Mouse (Mus musculus): ENCODE measurements around the gene Neurod6.
A peak's percentile ranks its signal among the peaks of the same experiment; 100 is the strongest.
"Not testable (repeated sequence)": the region's sequence is repeated elsewhere in the genome, so short reads cannot be mapped to it uniquely, and the experiment has no call there.

Neurod6 gene

GRCm38 (mm10) chr6:55680974-55681373 lies at the start of gene Neurod6:
Gene Neurod6, minus strand, starts transcription at chr6:55681263.
- DNase-seq (ENCODE audit: low spot score) = no peak

- DNase-seq (ENCODE audit: low spot score) = peak; percentile 14
Observed at GRCm38 (mm10) chr6:55717209-55717608, 36.1 kb upstream of the Neurod6 start.

- no peak for DNase-seq (ENCODE audit: low spot score)
Observed at GRCm38 (mm10) chr6:55715446-55715845, 34.4 kb upstream of the Neurod6 start.

DNA sequence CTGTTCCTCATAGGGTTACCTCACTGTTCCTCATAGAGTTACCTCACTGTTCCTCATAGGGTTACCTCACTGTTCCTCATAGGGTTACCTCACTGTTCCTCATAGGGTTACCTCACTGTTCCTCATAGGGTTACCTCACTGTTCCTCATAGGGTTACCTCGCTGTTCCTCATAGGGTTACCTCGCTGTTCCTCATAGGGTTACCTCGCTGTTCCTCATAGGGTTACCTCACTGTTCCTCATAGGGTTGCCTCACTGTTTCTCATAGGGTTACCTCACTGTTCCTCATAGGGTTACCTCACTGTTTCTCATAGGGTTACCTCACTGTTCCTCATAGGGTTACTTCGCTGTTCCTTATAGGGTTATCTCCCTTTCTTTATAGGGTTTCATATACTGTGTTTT lies 29.9 kb upstream of the Neurod6 start:
- DNase-seq (ENCODE audit: low spot score) = not testable (repeated sequence)

GRCm38 (mm10) chr6:55704759-55705104 lies 23.7 kb upstream of the Neurod6 start:
- DNase-seq (ENCODE audit: low spot score) = no peak

DNA sequence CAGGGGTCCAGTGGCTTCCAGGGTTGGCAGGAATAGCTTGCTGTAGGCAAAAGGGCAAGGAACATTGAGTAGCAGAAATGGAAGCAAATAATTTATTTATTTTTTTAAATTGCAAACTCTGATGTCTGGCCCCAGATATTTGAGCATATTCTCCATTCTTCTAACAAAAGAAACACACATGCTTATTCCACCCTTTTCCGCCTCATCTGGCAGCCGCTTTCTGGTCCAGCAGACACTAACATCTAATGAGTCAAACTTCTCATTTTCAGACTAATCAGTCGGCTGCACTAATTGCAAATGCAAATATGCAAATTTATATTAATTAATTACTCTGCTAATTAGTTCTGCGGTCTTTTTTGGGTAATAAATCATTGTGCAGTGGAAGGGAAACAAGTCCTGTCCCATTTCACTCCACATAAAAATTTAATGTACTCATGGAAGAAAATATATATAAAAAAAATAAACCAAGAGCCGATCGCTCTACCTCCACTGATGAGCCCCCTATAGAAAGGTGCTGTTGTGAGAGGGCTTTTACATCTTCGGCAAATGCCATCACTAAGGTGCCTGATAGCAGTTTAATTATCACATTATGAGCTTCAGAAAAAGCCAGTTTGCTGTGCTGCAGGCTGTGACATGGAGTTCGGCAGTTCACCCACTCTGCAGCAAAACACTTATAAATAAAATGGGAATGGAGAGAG lies 23.1 kb upstream of the Neurod6 start:
- no peak for DNase-seq (ENCODE audit: low spot score)

DNA sequence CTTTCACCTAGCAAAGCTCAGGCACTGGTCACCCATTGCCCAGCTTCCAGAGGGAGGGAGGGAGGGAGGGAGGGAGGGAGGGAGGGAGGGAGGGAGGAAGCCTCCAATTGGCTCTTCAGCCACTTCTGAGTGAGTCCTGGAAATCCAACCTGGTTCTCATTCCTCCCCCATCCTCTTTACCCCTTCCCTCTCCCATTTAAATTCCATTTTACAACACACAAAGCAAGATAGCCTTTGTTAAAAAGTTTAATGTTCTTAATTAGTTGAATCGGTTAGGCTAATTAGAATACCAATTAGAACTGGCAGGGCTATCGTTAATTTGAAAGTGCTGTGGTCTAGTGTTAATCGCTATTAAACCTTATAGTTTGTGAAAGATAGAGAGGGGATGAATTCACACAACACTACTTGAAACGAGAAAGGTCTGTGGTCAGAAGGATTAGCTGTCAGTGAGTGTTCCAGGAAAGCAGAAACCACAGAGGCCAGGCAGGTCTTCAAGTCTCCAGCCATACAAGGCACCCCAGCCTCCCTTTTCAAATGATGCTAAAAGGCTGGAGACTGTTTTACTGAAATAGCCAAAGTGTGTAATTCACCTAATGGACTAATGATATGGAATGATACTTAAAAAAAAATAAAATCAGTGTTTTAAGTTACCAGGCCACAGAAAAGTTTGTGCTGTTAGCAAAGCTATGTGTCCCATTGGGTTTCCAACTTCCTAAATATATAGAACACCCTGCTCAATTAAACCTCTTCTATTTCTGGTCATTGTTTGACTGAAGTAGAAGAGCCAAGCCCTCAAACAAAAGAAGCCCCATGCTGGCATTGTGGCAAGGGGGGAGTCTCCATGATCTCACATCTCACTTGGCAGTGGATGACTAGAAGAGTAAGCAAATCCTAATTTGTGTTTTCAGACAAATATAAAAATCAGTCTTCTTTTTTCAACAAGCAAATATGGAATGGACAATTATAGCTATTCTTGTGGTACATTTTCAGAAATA lies 19.6 kb upstream of the Neurod6 start:
- no peak for DNase-seq (ENCODE audit: low spot score)

- no peak for DNase-seq (ENCODE audit: low spot score)
Observed at GRCm38 (mm10) chr6:55690015-55690531, 9.0 kb upstream of the Neurod6 start.

- no peak for DNase-seq (ENCODE audit: low spot score)
Observed at GRCm38 (mm10) chr6:55683506-55683905, 2.4 kb upstream of the Neurod6 start.

DNA sequence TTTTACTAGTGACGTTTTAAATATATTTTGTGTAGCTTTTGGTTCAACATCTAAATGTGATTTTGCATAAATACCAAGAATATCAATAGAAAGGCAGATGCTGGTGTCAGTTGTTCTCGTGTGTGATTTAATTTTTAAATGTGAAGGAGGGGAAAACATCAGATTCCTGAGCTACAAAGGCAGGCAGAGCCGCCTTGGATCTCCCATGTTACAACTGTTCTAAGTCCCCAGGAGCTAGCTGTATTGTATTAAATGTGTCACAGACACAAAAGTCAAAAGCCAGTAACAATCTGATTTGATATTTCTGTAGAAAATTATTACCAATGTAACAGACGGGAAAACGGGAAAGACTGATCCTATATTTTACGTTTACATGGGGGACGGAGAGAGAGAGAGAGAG lies 1.8 kb upstream of the Neurod6 start:
- DNase-seq (ENCODE audit: low spot score) = no peak

GRCm38 (mm10) chr6:55678571-55679185 lies 2.4 kb downstream of the Neurod6 start:
- DNase-seq (ENCODE audit: low spot score) = no peak

GRCm38 (mm10) chr6:55677326-55677725 lies 3.7 kb downstream of the Neurod6 start:
- no peak for DNase-seq (ENCODE audit: low spot score)

GRCm38 (mm10) chr6:55676663-55677311 lies 4.3 kb downstream of the Neurod6 start:
- DNase-seq (ENCODE audit: low spot score) = no peak

DNA sequence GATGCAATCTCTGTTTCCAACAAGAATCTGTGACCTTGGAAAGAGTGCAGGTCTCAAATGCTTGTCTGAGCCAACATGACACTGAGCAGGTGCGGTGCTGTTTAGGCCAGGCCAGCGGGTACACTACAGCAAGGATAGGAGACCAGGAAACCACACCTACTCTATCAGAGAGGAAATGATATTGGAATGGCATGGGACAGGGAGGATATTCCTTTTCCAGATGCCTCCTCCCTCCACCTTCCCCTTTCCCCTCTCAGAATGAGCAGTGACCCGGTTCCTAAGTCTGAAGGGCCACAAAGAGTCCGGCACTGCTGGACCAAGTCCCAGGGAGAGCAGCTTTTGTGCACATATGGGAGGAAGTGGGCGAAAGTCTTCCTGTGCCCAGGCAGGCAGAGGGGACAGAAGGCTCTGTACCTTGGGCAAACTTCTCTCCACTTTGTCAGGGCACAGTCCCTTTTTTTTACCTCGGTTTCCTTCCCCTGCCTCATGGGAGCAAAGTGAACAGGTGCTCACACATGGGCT lies 4.9 kb downstream of the Neurod6 start:
- DNase-seq (ENCODE audit: low spot score) = no peak

DNA sequence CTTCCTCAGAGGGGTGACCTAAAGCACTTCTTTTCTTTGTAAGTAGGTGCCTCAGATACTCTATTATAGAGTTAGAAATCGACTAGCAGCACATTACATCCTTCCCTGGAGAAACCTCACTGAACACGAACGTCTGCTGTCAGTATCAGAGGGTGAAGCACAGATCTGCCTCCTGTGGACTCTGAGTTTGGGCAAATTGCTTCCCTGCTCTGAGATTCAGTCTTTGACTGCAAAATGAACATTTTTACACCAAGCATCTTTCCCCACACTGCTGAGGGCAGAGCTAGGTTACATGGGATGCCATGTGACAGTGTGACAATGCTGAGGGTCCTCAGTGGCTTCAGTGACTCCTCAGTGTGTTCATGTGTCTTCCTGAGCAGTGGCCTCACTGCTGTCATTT lies 13.3 kb downstream of the Neurod6 start:
- DNase-seq (ENCODE audit: low spot score) = no peak

- no peak for DNase-seq (ENCODE audit: low spot score)
Observed at GRCm38 (mm10) chr6:55661126-55661915, 19.7 kb downstream of the Neurod6 start.

DNA sequence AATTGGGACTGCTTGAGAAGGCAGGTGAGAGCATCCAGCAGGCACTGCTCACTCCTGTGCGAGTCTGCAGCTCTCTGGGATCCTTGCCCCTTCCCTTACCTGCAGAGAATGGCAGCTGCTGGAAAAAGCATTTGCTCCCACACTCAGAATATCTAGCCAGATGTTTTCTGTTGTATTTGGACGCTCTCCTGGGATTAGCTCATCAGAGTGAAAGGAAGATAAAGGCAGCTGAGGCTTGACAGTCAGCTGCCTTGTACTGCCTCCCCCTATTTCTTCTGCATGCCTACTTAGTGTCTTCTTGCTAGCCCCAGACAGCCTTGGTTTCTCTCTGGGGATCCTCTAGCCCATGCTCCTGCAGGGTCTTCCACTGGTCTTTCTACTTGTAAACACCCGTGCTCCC lies 31.1 kb downstream of the Neurod6 start:
- no peak for DNase-seq (ENCODE audit: low spot score)

DNA sequence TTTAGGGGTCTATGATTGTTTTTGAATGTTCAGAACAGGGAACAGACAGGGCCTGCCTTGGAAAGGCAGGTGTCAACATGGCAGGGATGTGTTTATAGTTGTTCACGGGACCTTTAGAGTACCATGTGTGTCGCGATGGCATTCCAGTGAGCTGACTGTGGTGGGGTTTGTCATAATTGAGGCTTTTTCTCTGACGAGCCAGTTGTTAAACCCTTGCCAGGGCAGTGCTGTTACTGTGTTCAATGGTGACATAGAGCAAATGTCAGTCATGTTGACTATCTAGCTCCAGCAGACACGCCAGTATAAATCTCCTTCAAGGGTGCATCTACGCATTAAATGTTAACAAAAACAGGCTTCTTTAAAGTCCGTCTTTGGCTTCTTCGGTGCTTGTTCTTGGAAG lies 31.5 kb downstream of the Neurod6 start:
- DNase-seq (ENCODE audit: low spot score) = no peak

GRCm38 (mm10) chr6:55648886-55649285 lies 32.2 kb downstream of the Neurod6 start:
- DNase-seq (ENCODE audit: low spot score) = no peak

GRCm38 (mm10) chr6:55647771-55648280 lies 33.2 kb downstream of the Neurod6 start:
- no peak for DNase-seq (ENCODE audit: low spot score)
